Mouse (Mus musculus): ENCODE measurements around the gene Ube2h.

DNA sequence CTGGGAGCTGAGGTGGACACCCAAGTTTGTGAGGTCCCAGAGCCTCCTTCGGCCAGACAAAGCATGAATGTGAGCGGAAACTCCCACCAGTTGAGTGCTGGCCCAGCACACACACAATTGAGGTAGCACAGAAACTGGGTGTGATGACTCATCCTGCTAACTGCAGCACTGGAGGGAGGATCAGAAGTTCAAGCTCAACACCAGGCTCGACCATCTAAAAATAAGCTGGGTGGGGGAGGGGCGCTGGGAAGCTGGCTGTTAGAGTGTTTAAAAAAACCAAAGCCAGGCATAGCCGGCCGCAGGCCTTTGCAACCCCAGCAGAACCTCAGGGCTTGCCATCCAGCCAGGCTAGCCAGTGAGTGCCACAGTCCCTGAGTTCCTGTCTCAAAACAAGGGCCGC lies 142.2 kb downstream of the Ube2h start:
- TF ChIP-seq CTCF (IDR thresholded peaks at IDR 0.05; ENCODE audit: borderline replicate concordance, insufficient read depth, low read depth, low read length) = no peak
- no peak for TF ChIP-seq POLR2A (IDR thresholded peaks at IDR 0.05; ENCODE audit: borderline replicate concordance, insufficient read depth, low read length)
